Mouse (Mus musculus): ENCODE results near the gene Ppp4r2. TPM values are rescaled to one million over a fixed set of nuclear protein-coding genes. Genes with fewer than 3 reads are reported as not detected.
A peak's percentile ranks its signal among the peaks of the same experiment; 100 is the strongest.

Ppp4r2 gene
- 66.1 and 82.8 TPM in 2 replicates for polyA plus RNA-seq (2012; ENCODE audit: insufficient read depth, insufficient read length, missing spikeins)

GRCm38 (mm10) chr6:100833355-100833754 lies at the start of gene Ppp4r2:
Gene Ppp4r2 (plus strand): TSS chr6:100833622.
- peak within 1 kb of the TSS; percentile 100 for H3K4me3 ChIP-seq (ENCODE audit: insufficient read depth, low read depth, low read length)
- peaks cover 10% of the 10 kb centered on the region; the same call in 1 of the 2 replicates for H3K4me1 ChIP-seq (ENCODE audit: control insufficient read depth, insufficient read depth, insufficient read length, low read length)
- peak within 1 kb of the TSS; percentile 90 for H3K27ac ChIP-seq (replicated peaks; ENCODE audit: low read depth, low read length)

GRCm38 (mm10) chr6:100787726-100788125 lies 45.7 kb upstream of the Ppp4r2 start:
- Histone ChIP-seq H3K4me1 (ENCODE audit: control insufficient read depth, insufficient read depth, insufficient read length, low read length) (peaks cover 6% of the 10 kb centered on the region), H3K4me3 (ENCODE audit: insufficient read depth, low read depth, low read length) (no peak overlapping the region), H3K27ac (replicated peaks; ENCODE audit: low read depth, low read length) (peak overlapping the region; percentile 67; the same call in 1 of the 2 replicates)

GRCm38 (mm10) chr6:100789161-100789560 lies 44.3 kb upstream of the Ppp4r2 start:
- H3K27ac ChIP-seq (replicated peaks; ENCODE audit: low read depth, low read length): peak overlapping the region; percentile 62
- H3K4me1 ChIP-seq (ENCODE audit: control insufficient read depth, insufficient read depth, insufficient read length, low read length): peaks cover 6% of the 10 kb centered on the region
- H3K4me3 ChIP-seq (ENCODE audit: insufficient read depth, low read depth, low read length): no peak overlapping the region

GRCm38 (mm10) chr6:100792055-100792659 lies 41.3 kb upstream of the Ppp4r2 start:
- no peak overlapping the region for H3K27ac ChIP-seq (replicated peaks; ENCODE audit: low read depth, low read length)
- H3K4me1 ChIP-seq (ENCODE audit: control insufficient read depth, insufficient read depth, insufficient read length, low read length): peaks cover 6% of the 10 kb centered on the region
- H3K4me3 ChIP-seq (ENCODE audit: insufficient read depth, low read depth, low read length): no peak overlapping the region

GRCm38 (mm10) chr6:100792973-100793769 lies 40.3 kb upstream of the Ppp4r2 start:
- Histone ChIP-seq H3K4me1 (ENCODE audit: control insufficient read depth, insufficient read depth, insufficient read length, low read length) (peaks cover 6% of the 10 kb centered on the region), H3K27ac (replicated peaks; ENCODE audit: low read depth, low read length) (no peak overlapping the region), H3K4me3 (ENCODE audit: insufficient read depth, low read depth, low read length) (no peak overlapping the region)

GRCm38 (mm10) chr6:100795797-100796196 lies 37.6 kb upstream of the Ppp4r2 start:
- Histone ChIP-seq H3K4me3 (ENCODE audit: insufficient read depth, low read depth, low read length) (no peak overlapping the region), H3K4me1 (ENCODE audit: control insufficient read depth, insufficient read depth, insufficient read length, low read length) (peaks cover 12% of the 10 kb centered on the region), H3K27ac (replicated peaks; ENCODE audit: low read depth, low read length) (no peak overlapping the region)

GRCm38 (mm10) chr6:100799290-100799689 lies 34.1 kb upstream of the Ppp4r2 start:
- H3K4me3 ChIP-seq (ENCODE audit: insufficient read depth, low read depth, low read length): no peak overlapping the region
- H3K27ac ChIP-seq (replicated peaks; ENCODE audit: low read depth, low read length): no peak overlapping the region
- H3K4me1 ChIP-seq (ENCODE audit: control insufficient read depth, insufficient read depth, insufficient read length, low read length): peaks cover 14% of the 10 kb centered on the region; the same call in 1 of the 2 replicates

- Histone ChIP-seq H3K27ac (replicated peaks; ENCODE audit: low read depth, low read length) (no peak overlapping the region), H3K4me1 (ENCODE audit: control insufficient read depth, insufficient read depth, insufficient read length, low read length) (peaks cover 14% of the 10 kb centered on the region; the same call in 1 of the 2 replicates), H3K4me3 (ENCODE audit: insufficient read depth, low read depth, low read length) (no peak overlapping the region)
Measured at GRCm38 (mm10) chr6:100799766-100800165, 33.7 kb upstream of the Ppp4r2 start.

- Histone ChIP-seq H3K4me3 (ENCODE audit: insufficient read depth, low read depth, low read length) (no peak overlapping the region), H3K27ac (replicated peaks; ENCODE audit: low read depth, low read length) (peak overlapping the region; percentile 44; the same call in 1 of the 2 replicates), H3K4me1 (ENCODE audit: control insufficient read depth, insufficient read depth, insufficient read length, low read length) (peaks cover 14% of the 10 kb centered on the region; the same call in 1 of the 2 replicates)
Measured at GRCm38 (mm10) chr6:100800497-100800955, 32.9 kb upstream of the Ppp4r2 start.

- Histone ChIP-seq H3K4me3 (ENCODE audit: insufficient read depth, low read depth, low read length) (no peak overlapping the region), H3K4me1 (ENCODE audit: control insufficient read depth, insufficient read depth, insufficient read length, low read length) (peaks cover 14% of the 10 kb centered on the region; the same call in 1 of the 2 replicates), H3K27ac (replicated peaks; ENCODE audit: low read depth, low read length) (peak overlapping the region; percentile 96)
Measured at GRCm38 (mm10) chr6:100802381-100803083, 30.9 kb upstream of the Ppp4r2 start.

- H3K4me3 ChIP-seq (ENCODE audit: insufficient read depth, low read depth, low read length): no peak overlapping the region
- H3K27ac ChIP-seq (replicated peaks; ENCODE audit: low read depth, low read length): peak overlapping the region; percentile 88
- peaks cover 14% of the 10 kb centered on the region; the same call in 1 of the 2 replicates for H3K4me1 ChIP-seq (ENCODE audit: control insufficient read depth, insufficient read depth, insufficient read length, low read length)
Measured at GRCm38 (mm10) chr6:100803250-100803649, 30.2 kb upstream of the Ppp4r2 start.

- peaks cover 6% of the 10 kb centered on the region; the same call in 1 of the 2 replicates for H3K4me1 ChIP-seq (ENCODE audit: control insufficient read depth, insufficient read depth, insufficient read length, low read length)
- H3K27ac ChIP-seq (replicated peaks; ENCODE audit: low read depth, low read length): no peak overlapping the region
Measured at GRCm38 (mm10) chr6:100807187-100807586, 26.2 kb upstream of the Ppp4r2 start.

GRCm38 (mm10) chr6:100807746-100808145 lies 25.7 kb upstream of the Ppp4r2 start:
- Histone ChIP-seq H3K4me1 (ENCODE audit: control insufficient read depth, insufficient read depth, insufficient read length, low read length) (peaks cover under 1% of the 10 kb centered on the region; the same call in 1 of the 2 replicates), H3K4me3 (ENCODE audit: insufficient read depth, low read depth, low read length) (no peak overlapping the region), H3K27ac (replicated peaks; ENCODE audit: low read depth, low read length) (no peak overlapping the region)

More at GRCm38 (mm10) chr6:100807187-100807586, 26.2 kb upstream of the Ppp4r2 start:
- H3K4me3 ChIP-seq (ENCODE audit: insufficient read depth, low read depth, low read length): no peak overlapping the region

GRCm38 (mm10) chr6:100808221-100808778 lies 25.1 kb upstream of the Ppp4r2 start:
- H3K4me3 ChIP-seq (ENCODE audit: insufficient read depth, low read depth, low read length): no peak overlapping the region

More at GRCm38 (mm10) chr6:100808221-100808778, 25.1 kb upstream of the Ppp4r2 start:
- Histone ChIP-seq H3K27ac (replicated peaks; ENCODE audit: low read depth, low read length) (no peak overlapping the region), H3K4me1 (ENCODE audit: control insufficient read depth, insufficient read depth, insufficient read length, low read length) (no peaks in the 10 kb centered on the region)
